Mouse (Mus musculus) left cerebral cortex, adult 8-10 months (tissue): ENCODE results near the gene Mlc1. TPM values are rescaled to one million over a fixed set of nuclear protein-coding genes. Genes with fewer than 3 reads are reported as not detected.

Experiments
- DNase-seq, 2 experiments: peaks; one replicate each; pipeline ENCODE4 v3.0.0; 2022; ENCODE audit warnings: low spot score in 2 of 2
- total RNA-seq, 4 experiments: library from RNA; stranded (reverse); gene quantifications; 2 replicates each; pipeline ENCODE4 v1.2.4; 2022

Gene Mlc1
- total RNA-seq, 4 experiments from 2014 or later = 112 to 127 (median 115) TPM

DNA sequence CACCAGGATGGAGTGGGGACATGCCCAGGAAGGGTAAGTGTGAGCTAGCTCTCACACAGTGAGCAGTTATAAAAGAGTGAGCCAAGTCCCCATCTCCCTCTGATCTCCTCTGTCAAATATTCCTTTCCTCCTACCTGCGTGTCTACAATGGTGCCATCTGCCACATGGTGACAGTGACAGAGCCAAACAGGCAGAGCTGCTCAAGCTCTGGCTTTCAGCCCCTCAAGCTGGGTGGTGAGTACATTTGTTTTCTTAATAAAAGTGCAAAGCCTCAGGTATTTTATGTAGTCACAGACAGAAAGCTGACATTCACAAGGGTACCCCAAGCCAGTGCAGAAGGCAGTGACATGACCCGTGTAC lies 41.5 kb downstream of the Mlc1 start:
- DNase-seq = no peak

DNA sequence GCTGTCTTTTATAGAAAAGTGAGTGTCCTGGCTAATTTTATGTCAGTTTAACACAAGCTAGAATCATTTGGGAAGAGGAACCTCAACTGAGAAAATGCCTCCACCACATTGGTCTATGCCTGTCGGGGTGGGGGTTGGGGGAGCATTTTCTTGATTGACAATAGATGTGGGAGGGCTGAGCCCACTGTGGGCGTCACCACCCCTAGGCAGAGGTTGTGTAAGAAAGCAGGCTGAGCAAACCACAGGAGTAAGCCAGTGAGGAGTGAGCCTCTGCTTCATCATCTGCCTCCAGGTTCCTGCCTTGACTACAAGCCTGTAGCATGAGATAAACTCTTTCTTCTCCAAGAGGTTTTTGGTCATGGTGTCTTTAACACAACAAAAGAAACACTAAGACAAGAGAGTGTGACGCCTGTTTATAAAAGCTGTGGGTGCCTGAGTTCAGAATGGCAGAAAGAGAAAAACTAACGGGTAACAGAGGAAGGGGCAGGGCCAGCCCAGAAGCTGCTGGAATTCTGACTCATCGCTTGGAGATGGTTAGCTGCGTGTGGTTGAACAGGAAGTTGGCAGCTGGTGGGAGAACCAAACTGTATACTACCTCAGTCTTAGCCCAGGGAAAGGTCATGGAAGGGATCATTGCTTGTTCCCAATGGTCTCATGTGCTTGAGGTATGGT lies 42.1 kb downstream of the Mlc1 start:
- no peak for DNase-seq

DNA sequence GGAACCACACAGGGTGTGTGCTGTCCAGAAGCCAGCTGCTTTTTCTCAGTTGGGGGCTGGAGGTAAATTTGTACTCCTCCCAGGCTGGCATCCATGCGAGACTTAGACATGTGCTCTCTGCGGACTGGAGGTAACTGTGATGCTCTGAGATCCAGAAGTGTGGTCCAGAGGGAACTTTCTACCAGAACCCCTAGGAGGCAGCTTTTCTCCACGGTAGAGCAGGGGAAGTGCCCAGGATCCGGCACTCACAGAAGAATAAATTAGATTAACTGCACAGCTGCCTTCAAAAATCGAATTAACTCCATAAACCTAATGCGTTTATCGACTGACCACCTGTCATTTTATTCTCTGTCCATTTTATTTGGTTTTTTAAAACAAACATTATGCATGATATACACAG lies 44.7 kb downstream of the Mlc1 start:
- DNase-seq = no peak

DNA sequence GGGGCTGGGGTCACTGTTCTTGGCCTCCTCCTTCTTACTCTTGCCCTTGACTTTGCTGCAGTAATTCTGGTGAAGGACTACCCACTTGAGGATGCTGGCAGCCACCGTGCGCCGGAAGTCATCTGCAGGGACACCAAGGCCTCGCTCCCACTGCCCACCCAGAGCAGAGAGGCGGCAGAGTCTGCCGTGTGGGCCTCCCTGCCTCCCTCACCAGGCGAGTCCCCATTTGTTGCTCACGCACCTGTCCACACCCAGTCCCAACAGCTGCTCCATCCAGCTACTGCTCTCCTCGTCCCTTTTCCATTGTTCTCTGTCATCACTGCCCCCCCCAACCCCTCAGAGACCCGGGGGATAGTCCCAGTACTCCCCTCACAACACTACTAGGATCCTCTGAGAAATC lies 46.1 kb downstream of the Mlc1 start:
- DNase-seq = no peak

DNA sequence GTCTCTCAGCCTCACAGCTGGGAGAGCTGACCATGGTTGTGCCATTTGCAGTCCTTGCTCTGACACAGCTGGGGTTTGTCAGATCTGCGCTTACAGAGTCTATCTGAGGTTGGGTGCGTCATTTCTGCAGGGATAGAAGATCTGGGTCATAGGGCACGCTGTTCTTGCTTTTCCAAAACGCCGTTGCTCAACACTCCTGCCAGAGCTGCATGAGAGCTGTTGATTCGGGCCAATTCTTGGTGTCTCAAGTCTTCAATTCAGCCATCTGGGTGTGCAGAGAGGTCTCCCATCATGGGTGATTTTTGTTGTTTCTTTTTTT lies 56.9 kb downstream of the Mlc1 start:
- DNase-seq = no peak

DNA sequence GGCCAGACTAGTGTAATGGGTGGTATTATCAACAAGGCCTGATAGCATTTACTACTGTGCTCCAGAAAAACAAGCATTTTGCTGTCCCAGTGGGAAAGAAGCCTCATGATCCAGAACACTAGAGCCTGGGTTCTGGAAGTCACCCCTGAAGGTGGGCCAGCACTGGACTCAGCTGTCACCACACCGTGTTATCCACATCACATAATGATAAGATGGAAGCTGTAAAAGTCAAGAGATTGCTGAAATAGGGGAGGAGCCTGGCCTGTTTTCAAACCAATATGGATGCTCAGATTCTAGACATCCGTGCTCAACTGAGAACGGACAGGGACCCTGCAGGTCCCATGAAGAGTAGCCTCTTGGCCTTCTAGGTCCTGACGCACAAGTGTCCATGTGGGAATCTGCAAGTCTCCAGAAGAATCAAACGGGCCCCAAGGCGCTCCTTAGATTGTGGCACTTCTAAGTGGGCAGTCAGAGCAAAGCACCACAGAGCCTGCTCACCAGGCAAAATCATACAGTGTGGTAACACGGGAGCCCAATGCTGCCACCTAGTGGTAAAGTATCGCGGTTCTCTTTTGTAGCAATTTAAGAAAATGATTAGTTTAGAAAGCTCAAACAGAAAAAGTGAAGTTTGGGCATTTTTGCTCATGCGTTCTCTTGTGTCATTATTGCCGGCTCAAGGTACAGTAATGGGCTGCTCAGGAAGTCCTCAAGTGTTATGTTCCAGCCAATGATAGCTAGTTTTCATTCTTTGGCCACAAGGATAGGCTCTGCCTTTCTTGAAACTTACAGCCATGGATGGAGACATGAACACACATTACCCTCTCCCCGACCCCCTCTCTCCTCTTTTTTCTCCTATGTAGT lies 57.4 kb downstream of the Mlc1 start:
- peak; percentile 46 to 51 for DNase-seq

DNA sequence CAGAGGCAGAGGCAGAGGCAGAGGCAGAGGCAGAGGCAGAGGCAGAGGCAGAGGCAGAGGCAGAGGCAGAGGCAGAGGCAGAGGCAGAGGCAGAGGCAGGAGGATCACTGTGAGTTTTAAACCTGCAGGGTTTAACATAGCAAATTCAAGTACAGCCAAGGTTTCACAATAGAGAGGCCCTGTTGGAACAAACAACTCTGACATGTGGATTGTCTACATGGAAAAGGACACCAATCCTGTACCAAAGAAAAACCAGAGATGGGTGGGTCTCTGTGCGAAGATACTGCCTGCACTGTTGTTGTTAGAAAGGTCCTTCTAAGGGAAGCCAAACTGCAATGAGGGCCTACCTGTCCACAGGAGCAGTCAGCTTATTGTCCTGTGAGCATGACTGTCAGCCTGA lies 58.7 kb downstream of the Mlc1 start:
- no peak for DNase-seq

DNA sequence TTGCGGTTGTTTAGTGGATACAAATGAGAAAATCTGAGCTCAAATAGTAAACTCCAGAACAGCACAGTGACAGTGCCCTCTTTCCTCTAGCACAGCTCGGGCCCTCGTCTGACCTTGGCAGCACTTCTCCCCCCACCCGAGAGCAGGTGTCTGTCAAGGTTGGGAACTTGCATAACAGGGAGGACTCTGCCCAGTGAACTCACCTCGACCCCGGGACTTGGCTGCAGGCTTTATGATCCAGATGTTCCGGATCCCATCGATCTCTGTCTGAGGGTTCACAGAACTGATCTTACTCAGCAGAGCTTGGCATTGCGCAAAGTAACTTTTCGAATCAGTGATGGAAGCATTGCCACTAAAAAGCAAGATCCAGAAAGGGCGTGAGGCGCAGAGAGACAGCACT lies 59.5 kb downstream of the Mlc1 start:
- DNase-seq = no peak

DNA sequence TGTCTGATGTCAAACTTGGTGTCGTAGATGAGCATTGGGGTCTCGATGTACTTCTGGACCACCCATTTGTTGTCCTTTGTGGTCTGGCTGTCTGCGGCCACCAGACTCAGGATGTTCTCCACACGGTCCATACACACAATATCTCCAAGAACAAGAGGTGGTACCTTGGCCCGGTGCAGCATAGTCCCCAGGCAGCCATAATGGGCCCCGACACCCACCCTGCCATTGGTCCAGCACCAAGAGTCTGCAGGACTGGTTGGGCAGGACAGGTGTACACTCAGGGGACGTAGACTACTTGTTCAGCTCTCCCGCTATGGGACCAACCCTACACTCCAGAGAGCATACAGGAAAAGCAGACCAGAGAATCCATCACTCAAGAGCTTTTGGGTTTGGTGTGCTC lies 61.7 kb downstream of the Mlc1 start:
- DNase-seq = no peak

DNA sequence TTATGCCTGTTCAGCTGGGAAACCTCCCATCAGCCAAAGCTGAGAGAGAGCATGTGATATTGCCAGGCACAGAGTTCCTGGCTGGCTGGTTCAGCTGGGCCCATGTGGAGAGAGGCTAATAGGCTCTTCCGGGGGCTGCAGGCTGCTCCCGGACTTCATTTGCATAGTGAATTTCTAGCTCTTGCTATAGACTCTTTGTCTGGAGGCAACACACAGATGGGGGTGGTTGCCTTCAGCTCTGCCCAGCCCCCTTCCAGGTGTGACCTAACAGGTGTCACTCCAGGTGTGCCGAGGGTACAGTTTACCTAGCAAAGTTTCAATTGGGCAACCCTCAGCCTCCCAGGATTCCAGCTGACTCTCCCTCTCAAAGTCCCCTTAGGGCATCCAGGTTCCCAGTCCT lies 62.4 kb downstream of the Mlc1 start:
- DNase-seq = no peak

DNA sequence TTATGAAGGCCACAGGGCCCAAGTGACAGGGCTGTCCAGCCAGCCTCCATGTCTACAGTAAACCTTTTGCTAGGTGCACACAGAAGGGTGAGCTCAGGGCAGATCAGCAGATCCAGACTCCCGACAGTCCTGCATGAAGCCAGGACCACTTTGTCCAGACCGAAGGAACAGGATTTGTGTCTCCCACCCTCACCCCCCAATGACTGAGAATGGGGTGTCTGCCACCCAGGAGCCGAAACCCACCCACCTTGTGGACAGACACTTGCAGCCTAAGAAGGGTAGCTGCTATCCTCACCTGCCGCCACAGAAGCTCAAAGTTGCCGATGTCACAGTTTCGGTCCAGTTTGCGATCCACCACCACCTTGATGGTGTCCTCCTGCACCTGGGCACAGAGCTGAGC lies 63.8 kb downstream of the Mlc1 start:
- DNase-seq = no peak

DNA sequence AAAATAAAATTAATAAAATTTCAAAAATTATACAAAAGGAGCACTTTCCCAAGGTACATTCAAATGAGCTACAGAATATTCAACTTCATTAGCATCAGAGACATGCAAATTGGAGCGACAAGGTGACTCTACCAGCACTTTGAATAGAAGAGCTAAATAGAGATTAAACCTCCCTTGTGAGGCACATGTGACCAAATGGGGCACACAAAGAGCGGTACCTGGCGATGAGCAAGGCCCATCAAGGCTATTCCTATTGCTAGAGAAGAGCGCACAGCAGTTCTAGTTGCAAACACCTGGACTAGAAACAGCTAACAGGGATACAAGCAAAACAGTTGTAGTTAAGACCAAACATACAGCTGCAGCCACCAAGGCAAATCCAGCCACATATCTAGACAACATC lies 72.5 kb downstream of the Mlc1 start:
- DNase-seq = no peak

Other genes with a start within 250 kb of the Mlc1 start
- 10 to 100 TPM; 49.0 to 55.6 (median 53.4) TPM for gene Brd1, start 244.8 kb downstream of the Mlc1 start, total RNA-seq
- gene Zbed4, start 227.3 kb downstream of the Mlc1 start, total RNA-seq = 10 to 100 TPM in 3 of 4 experiments, 1 to 10 TPM in 1; 8.5 to 11.5 (median 10.9) TPM
- gene Alg12, start 159.7 kb downstream of the Mlc1 start, total RNA-seq = 10 to 100 TPM; 13.4 to 14.3 (median 14.2) TPM
- 10 to 100 TPM; 16.4 to 22.3 (median 17.2) TPM for gene Creld2, start 159.4 kb downstream of the Mlc1 start, total RNA-seq
- gene Pim3, start 116.8 kb downstream of the Mlc1 start, total RNA-seq = 10 to 100 TPM; 36.8 to 55.1 (median 43.8) TPM
- gene Ttll8, start 24.6 kb downstream of the Mlc1 start, total RNA-seq = 1 to 10 TPM; 1.5 to 1.8 (median 1.8) TPM
- not detected for gene Mov10l1, start 3.9 kb upstream of the Mlc1 start, total RNA-seq
- gene Panx2, start 80.7 kb upstream of the Mlc1 start, total RNA-seq = 100 to 1,000 TPM; 108 to 121 (median 111) TPM
- 10 to 100 TPM; 17.3 to 21.8 (median 18.0) TPM for gene Trabd, start 96.1 kb upstream of the Mlc1 start, total RNA-seq
- 10 to 100 TPM; 22.7 to 27.6 (median 24.7) TPM for gene Selenoo, start 110.1 kb upstream of the Mlc1 start, total RNA-seq
- 10 to 100 TPM; 27.2 to 30.8 (median 28.6) TPM for gene Tubgcp6, start 144.1 kb upstream of the Mlc1 start, total RNA-seq
- gene Hdac10, start 149.7 kb upstream of the Mlc1 start, total RNA-seq = 10 to 100 TPM; 12.5 to 17.1 (median 14.2) TPM
- gene Mapk12, start 161.7 kb upstream of the Mlc1 start, total RNA-seq = 10 to 100 TPM in 2 of 4 experiments, 1 to 10 TPM in 2; 9.5 to 10.6 (median 10.1) TPM
- 10 to 100 TPM; 35.8 to 40.9 (median 39.4) TPM for gene Mapk11, start 170.6 kb upstream of the Mlc1 start, total RNA-seq
- 10 to 100 TPM; 42.6 to 60.9 (median 54.8) TPM for gene Plxnb2, start 201.8 kb upstream of the Mlc1 start, total RNA-seq
- 10 to 100 TPM; 46.2 to 59.3 (median 50.7) TPM for gene Dennd6b, start 217.5 kb upstream of the Mlc1 start, total RNA-seq
- gene Ppp6r2, start 232.5 kb upstream of the Mlc1 start, total RNA-seq = 100 to 1,000 TPM; 150 to 165 (median 161) TPM